Mouse (Mus musculus): Measurements from ENCODE around the gene Aspa. TPM values are rescaled to one million over a fixed set of nuclear protein-coding genes. Genes with fewer than 3 reads are reported as not detected.

Aspa gene
- polyA plus RNA-seq, 1 experiment from 2014 or later = not detected

- Histone ChIP-seq H3K4me1 (replicated peaks) (no peaks in the 10 kb centered on the region), H3K36me3 (no peaks in the 10 kb centered on the region), H3K27me3 (replicated peaks) (no peaks in the 10 kb centered on the region), H3K27ac (ENCODE audit: poor library complexity, severe bottlenecking) (no peak overlapping the region), H3K4me2 (no peak overlapping the region), H3K4me3 (no peak overlapping the region), H3K9me3 (replicated peaks) (no peaks in the 10 kb centered on the region), H3K9ac (no peak overlapping the region)
- WGBS = 50% methylated on average over 2 of the region's 2 CpGs
- no peak for ATAC-seq (ENCODE audit: insufficient number of reproducible peaks, low FRiP score)
These were observed 26.3 kb downstream of the Aspa start for GRCm38 (mm10) chr11:73303123-73303522.

GRCm38 (mm10) chr11:73289621-73290020, 39.8 kb downstream of the Aspa start:
- Histone ChIP-seq H3K4me3 (no peak overlapping the region), H3K9me3 (replicated peaks) (no peaks in the 10 kb centered on the region), H3K4me2 (no peak overlapping the region), H3K4me1 (replicated peaks) (peaks cover 3% of the 10 kb centered on the region), H3K27ac (ENCODE audit: poor library complexity, severe bottlenecking) (no peak overlapping the region), H3K36me3 (no peaks in the 10 kb centered on the region), H3K27me3 (replicated peaks) (no peaks in the 10 kb centered on the region), H3K9ac (no peak overlapping the region)
- ATAC-seq (ENCODE audit: insufficient number of reproducible peaks, low FRiP score) = no peak
- 72% methylated on average over 1 of the region's 1 CpGs for WGBS

- no peak for ATAC-seq (ENCODE audit: insufficient number of reproducible peaks, low FRiP score)
- Histone ChIP-seq H3K4me1 (replicated peaks) (peaks cover 16% of the 10 kb centered on the region), H3K27ac (ENCODE audit: poor library complexity, severe bottlenecking) (no peak overlapping the region), H3K4me3 (no peak overlapping the region), H3K9me3 (replicated peaks) (no peaks in the 10 kb centered on the region), H3K27me3 (replicated peaks) (no peaks in the 10 kb centered on the region), H3K9ac (no peak overlapping the region), H3K4me2 (no peak overlapping the region), H3K36me3 (no peaks in the 10 kb centered on the region)
These were observed 45.0 kb downstream of the Aspa start for GRCm38 (mm10) chr11:73284351-73284750.

GRCm38 (mm10) chr11:73283926-73284325, 45.5 kb downstream of the Aspa start:
- H3K9me3 ChIP-seq (replicated peaks) = no peaks in the 10 kb centered on the region
- no peak overlapping the region for H3K4me2 ChIP-seq
- H3K9ac ChIP-seq = no peak overlapping the region
- no peaks in the 10 kb centered on the region for H3K27me3 ChIP-seq (replicated peaks)
- H3K4me3 ChIP-seq = no peak overlapping the region
- H3K36me3 ChIP-seq = no peaks in the 10 kb centered on the region
- H3K4me1 ChIP-seq (replicated peaks) = peaks cover 16% of the 10 kb centered on the region
- H3K27ac ChIP-seq (ENCODE audit: poor library complexity, severe bottlenecking) = no peak overlapping the region
- ATAC-seq (ENCODE audit: insufficient number of reproducible peaks, low FRiP score) = no peak
- WGBS = 47% methylated on average over 1 of the region's 1 CpGs

GRCm38 (mm10) chr11:73283369-73283768, 46.0 kb downstream of the Aspa start:
- peaks cover 16% of the 10 kb centered on the region for H3K4me1 ChIP-seq (replicated peaks)
- 30% methylated on average over 9 of the region's 9 CpGs for WGBS
- no peaks in the 10 kb centered on the region for H3K27me3 ChIP-seq (replicated peaks)
- H3K4me2 ChIP-seq = no peak overlapping the region
- no peak overlapping the region for H3K4me3 ChIP-seq
- ATAC-seq (ENCODE audit: insufficient number of reproducible peaks, low FRiP score) = no peak
- no peak overlapping the region for H3K9ac ChIP-seq
- no peaks in the 10 kb centered on the region for H3K9me3 ChIP-seq (replicated peaks)
- no peak overlapping the region for H3K27ac ChIP-seq (ENCODE audit: poor library complexity, severe bottlenecking)
- no peaks in the 10 kb centered on the region for H3K36me3 ChIP-seq

- Histone ChIP-seq H3K9me3 (replicated peaks) (no peaks in the 10 kb centered on the region), H3K36me3 (no peaks in the 10 kb centered on the region), H3K9ac (peak overlapping the region; percentile 41; the same call in 1 of the 2 replicates), H3K4me3 (peak overlapping the region; percentile 38), H3K27me3 (replicated peaks) (no peaks in the 10 kb centered on the region), H3K27ac (ENCODE audit: poor library complexity, severe bottlenecking) (no peak overlapping the region), H3K4me2 (peak overlapping the region; percentile 66), H3K4me1 (replicated peaks) (peaks cover 16% of the 10 kb centered on the region)
- ATAC-seq (ENCODE audit: insufficient number of reproducible peaks, low FRiP score) = peak; percentile 64; the same call in 1 of the 2 replicates
- 5% methylated on average over 16 of the region's 16 CpGs for WGBS
These were observed 47.8 kb downstream of the Aspa start for GRCm38 (mm10) chr11:73281528-73282027.

GRCm38 (mm10) chr11:73280710-73281109, 48.7 kb downstream of the Aspa start:
- H3K9me3 ChIP-seq (replicated peaks) = no peaks in the 10 kb centered on the region
- no peaks in the 10 kb centered on the region for H3K27me3 ChIP-seq (replicated peaks)
- no peak for ATAC-seq (ENCODE audit: insufficient number of reproducible peaks, low FRiP score)
- H3K9ac ChIP-seq = no peak overlapping the region
- peaks cover 16% of the 10 kb centered on the region for H3K4me1 ChIP-seq (replicated peaks)
- H3K27ac ChIP-seq (ENCODE audit: poor library complexity, severe bottlenecking) = no peak overlapping the region
- no peak overlapping the region for H3K4me2 ChIP-seq
- no peak overlapping the region for H3K4me3 ChIP-seq
- WGBS = 41% methylated on average over 5 of the region's 5 CpGs
- H3K36me3 ChIP-seq = no peaks in the 10 kb centered on the region

GRCm38 (mm10) chr11:73274821-73275220, 54.6 kb downstream of the Aspa start:
- ATAC-seq (ENCODE audit: insufficient number of reproducible peaks, low FRiP score) = no peak
- no peak overlapping the region for H3K4me2 ChIP-seq
- WGBS = 34% methylated on average over 2 of the region's 2 CpGs
- H3K36me3 ChIP-seq = no peaks in the 10 kb centered on the region
- no peak overlapping the region for H3K27ac ChIP-seq (ENCODE audit: poor library complexity, severe bottlenecking)
- no peak overlapping the region for H3K4me3 ChIP-seq
- no peak overlapping the region for H3K9ac ChIP-seq
- H3K27me3 ChIP-seq (replicated peaks) = peaks cover 5% of the 10 kb centered on the region; the same call in 1 of the 2 replicates
- no peaks in the 10 kb centered on the region for H3K4me1 ChIP-seq (replicated peaks)
- H3K9me3 ChIP-seq (replicated peaks) = no peaks in the 10 kb centered on the region

- peaks cover 19% of the 10 kb centered on the region for H3K27me3 ChIP-seq (replicated peaks)
- ATAC-seq (ENCODE audit: insufficient number of reproducible peaks, low FRiP score) = no peak
- H3K4me3 ChIP-seq = no peak within 1 kb of the TSS
- peaks cover 4% of the 10 kb centered on the region; the same call in 1 of the 2 replicates for H3K4me1 ChIP-seq (replicated peaks)
- no peak within 1 kb of the TSS for H3K9ac ChIP-seq
- no peaks in the 10 kb centered on the region for H3K36me3 ChIP-seq
- WGBS = 67% methylated on average over 7 of the region's 7 CpGs
- H3K27ac ChIP-seq (ENCODE audit: poor library complexity, severe bottlenecking) = no peak within 1 kb of the TSS
- no peak within 1 kb of the TSS for H3K4me2 ChIP-seq
- no peaks in the 10 kb centered on the region for H3K9me3 ChIP-seq (replicated peaks)
These were observed 62.1 kb downstream of the Aspa start, which contains the start of gene Trpv3 for GRCm38 (mm10) chr11:73267267-73267666. Gene Trpv3 (plus strand): TSS chr11:73267388.

- H3K4me3 ChIP-seq = no peak overlapping the region
- H3K4me1 ChIP-seq (replicated peaks) = no peaks in the 10 kb centered on the region
- H3K27ac ChIP-seq (ENCODE audit: poor library complexity, severe bottlenecking) = no peak overlapping the region
- WGBS = 71% methylated on average over 1 of the region's 1 CpGs
- H3K27me3 ChIP-seq (replicated peaks) = no peaks in the 10 kb centered on the region
- no peak overlapping the region for H3K4me2 ChIP-seq
- ATAC-seq (ENCODE audit: insufficient number of reproducible peaks, low FRiP score) = no peak
- H3K9ac ChIP-seq = no peak overlapping the region
- H3K9me3 ChIP-seq (replicated peaks) = no peaks in the 10 kb centered on the region
- H3K36me3 ChIP-seq = no peaks in the 10 kb centered on the region
These were observed 68.0 kb downstream of the Aspa start for GRCm38 (mm10) chr11:73261385-73261784.

- H3K36me3 ChIP-seq = no peaks in the 10 kb centered on the region
- no peaks in the 10 kb centered on the region for H3K27me3 ChIP-seq (replicated peaks)
- ATAC-seq (ENCODE audit: insufficient number of reproducible peaks, low FRiP score) = no peak
- H3K4me3 ChIP-seq = no peak overlapping the region
- H3K4me2 ChIP-seq = no peak overlapping the region
- H3K9ac ChIP-seq = no peak overlapping the region
- H3K9me3 ChIP-seq (replicated peaks) = no peaks in the 10 kb centered on the region
- 62% methylated on average over 3 of the region's 3 CpGs for WGBS
- H3K4me1 ChIP-seq (replicated peaks) = no peaks in the 10 kb centered on the region
- H3K27ac ChIP-seq (ENCODE audit: poor library complexity, severe bottlenecking) = no peak overlapping the region
These were observed 68.9 kb downstream of the Aspa start for GRCm38 (mm10) chr11:73260457-73260856.

- Histone ChIP-seq H3K4me2 (no peak overlapping the region), H3K9ac (no peak overlapping the region), H3K4me1 (replicated peaks) (no peaks in the 10 kb centered on the region), H3K4me3 (no peak overlapping the region), H3K27me3 (replicated peaks) (no peaks in the 10 kb centered on the region), H3K27ac (ENCODE audit: poor library complexity, severe bottlenecking) (no peak overlapping the region), H3K9me3 (replicated peaks) (no peaks in the 10 kb centered on the region), H3K36me3 (no peaks in the 10 kb centered on the region)
- no peak for ATAC-seq (ENCODE audit: insufficient number of reproducible peaks, low FRiP score)
These were observed 70.7 kb downstream of the Aspa start for GRCm38 (mm10) chr11:73258664-73259063.
